Mouse (Mus musculus) 3T3-L1 (cell line): ENCODE results near the gene D330045A20Rik.

Source experiments
- DNase-seq: peaks from one replicate; pipeline ENCODE4 v3.0.0-alpha.2; 2015; ENCODE audit warnings: low read depth, low spot score

D330045A20Rik gene

GRCm38 (mm10) chrX:139480022-139480894 lies at the start of gene D330045A20Rik:
TSS of gene D330045A20Rik (plus strand) at chrX:139480367.
- peak; percentile 57 for DNase-seq

GRCm38 (mm10) chrX:139432550-139432949 lies 47.6 kb upstream of the D330045A20Rik start:
- DNase-seq = no peak

- DNase-seq = no peak
These were observed 45.0 kb upstream of the D330045A20Rik start for GRCm38 (mm10) chrX:139435202-139435601.

- DNase-seq = peak; percentile 25
These were observed 39.1 kb upstream of the D330045A20Rik start for GRCm38 (mm10) chrX:139441057-139441456.

GRCm38 (mm10) chrX:139456812-139457211 lies 23.4 kb upstream of the D330045A20Rik start:
- no peak for DNase-seq

GRCm38 (mm10) chrX:139482083-139482482 lies 1.9 kb downstream of the D330045A20Rik start:
- DNase-seq = no peak

- DNase-seq = no peak
These were observed 4.8 kb downstream of the D330045A20Rik start for GRCm38 (mm10) chrX:139484974-139485373.

GRCm38 (mm10) chrX:139516156-139516555 lies 36.0 kb downstream of the D330045A20Rik start:
- DNase-seq = no peak

GRCm38 (mm10) chrX:139519251-139519650 lies 39.1 kb downstream of the D330045A20Rik start:
- no peak for DNase-seq

- no peak for DNase-seq
These were observed 44.3 kb downstream of the D330045A20Rik start for GRCm38 (mm10) chrX:139524303-139525091.

- DNase-seq = no peak
These were observed 45.6 kb downstream of the D330045A20Rik start for GRCm38 (mm10) chrX:139525724-139526123.

GRCm38 (mm10) chrX:139526984-139527383 lies 46.8 kb downstream of the D330045A20Rik start:
- no peak for DNase-seq

- DNase-seq = no peak
These were observed 49.5 kb downstream of the D330045A20Rik start for GRCm38 (mm10) chrX:139529678-139530077.

- no peak for DNase-seq
These were observed 52.1 kb downstream of the D330045A20Rik start for GRCm38 (mm10) chrX:139532293-139532692.

- DNase-seq = no peak
These were observed 57.7 kb downstream of the D330045A20Rik start for GRCm38 (mm10) chrX:139537641-139538397.

- peak; percentile 13 for DNase-seq
These were observed 63.6 kb downstream of the D330045A20Rik start for GRCm38 (mm10) chrX:139543726-139544125.

- DNase-seq = peak; percentile 9
These were observed 70.3 kb downstream of the D330045A20Rik start for GRCm38 (mm10) chrX:139550456-139550855.

- DNase-seq = no peak
These were observed 71.9 kb downstream of the D330045A20Rik start for GRCm38 (mm10) chrX:139552090-139552489.

GRCm38 (mm10) chrX:139562255-139562924 lies 82.2 kb downstream of the D330045A20Rik start:
- no peak for DNase-seq

GRCm38 (mm10) chrX:139562925-139563461 lies 82.8 kb downstream of the D330045A20Rik start, which contains the start of gene Rnf128:
TSS of gene Rnf128 (plus strand) at chrX:139563316.
- no peak for DNase-seq

- DNase-seq = no peak
These were observed 89.9 kb downstream of the D330045A20Rik start for GRCm38 (mm10) chrX:139570054-139570453.
